Mouse (Mus musculus): ENCODE measurements around the gene Grm4.

Gene Grm4

GRCm38 (mm10) chr17:27520557-27520956 is 646 bp downstream of the Grm4 start:
- in situ Hi-C loops (cut with MboI; ENCODE audit: low pct_unique_long_range_greater_than_20kb in 1 of 2, low sequenced_read_pairs in 2 of 2, unreplicated experiment in 1 of 2) = loop anchor here (10.0 to 25.0 kb wide), 4 partner anchors 126 to 683 kb away; partner anchors contain the start of genes Nkx2-5 (in 2 of the 2) and Ip6k3 (in 1 of the 2)

- in situ Hi-C loops (cut with MboI; ENCODE audit: low pct_unique_long_range_greater_than_20kb in 1 of 2, low sequenced_read_pairs in 2 of 2, unreplicated experiment in 1 of 2) = loop anchor here (10.0 to 25.0 kb wide), 4 partner anchors 124 to 682 kb away; partner anchors contain the start of genes Nkx2-5 (in 2 of the 2) and Ip6k3 (in 1 of the 2)
Measured at GRCm38 (mm10) chr17:27518700-27519595, 2.3 kb downstream of the Grm4 start.

- in situ Hi-C loops (cut with MboI; ENCODE audit: low pct_unique_long_range_greater_than_20kb in 1 of 2, low sequenced_read_pairs in 2 of 2, unreplicated experiment in 1 of 2) = loop anchor here (10.0 to 25.0 kb wide), 4 partner anchors 123 to 681 kb away; partner anchors contain the start of genes Nkx2-5 (in 2 of the 2) and Ip6k3 (in 1 of the 2)
Measured at GRCm38 (mm10) chr17:27518296-27518695, 2.9 kb downstream of the Grm4 start.

GRCm38 (mm10) chr17:27513916-27514762 is 7.1 kb downstream of the Grm4 start:
- in situ Hi-C loops (cut with MboI; ENCODE audit: low pct_unique_long_range_greater_than_20kb in 1 of 2, low sequenced_read_pairs in 2 of 2, unreplicated experiment in 1 of 2) = loop anchor here (10.0 to 25.0 kb wide), 4 partner anchors 119 to 677 kb away; partner anchors contain the start of genes Nkx2-5 (in 2 of the 2) and Ip6k3 (in 1 of the 2)

GRCm38 (mm10) chr17:27513279-27513915 is 7.8 kb downstream of the Grm4 start:
- in situ Hi-C loops (cut with MboI; ENCODE audit: low pct_unique_long_range_greater_than_20kb in 1 of 2, low sequenced_read_pairs in 2 of 2, unreplicated experiment in 1 of 2) = loop anchor here (10.0 to 25.0 kb wide), 4 partner anchors 119 to 676 kb away; partner anchors contain the start of genes Nkx2-5 (in 2 of the 2) and Ip6k3 (in 1 of the 2)

GRCm38 (mm10) chr17:27512619-27513161 is 8.5 kb downstream of the Grm4 start:
- in situ Hi-C loops (cut with MboI; ENCODE audit: low pct_unique_long_range_greater_than_20kb in 1 of 2, low sequenced_read_pairs in 2 of 2, unreplicated experiment in 1 of 2) = loop anchor here (10.0 to 25.0 kb wide), 4 partner anchors 118 to 675 kb away; partner anchors contain the start of genes Nkx2-5 (in 2 of the 2) and Ip6k3 (in 1 of the 2)

GRCm38 (mm10) chr17:27511865-27512618 is 9.2 kb downstream of the Grm4 start:
- in situ Hi-C loops (cut with MboI; ENCODE audit: low pct_unique_long_range_greater_than_20kb in 1 of 2, low sequenced_read_pairs in 2 of 2, unreplicated experiment in 1 of 2) = loop anchor here (10.0 to 25.0 kb wide), 4 partner anchors 117 to 675 kb away; partner anchors contain the start of genes Nkx2-5 (in 2 of the 2) and Ip6k3 (in 1 of the 2)

- in situ Hi-C loops (cut with MboI; ENCODE audit: low pct_unique_long_range_greater_than_20kb in 1 of 2, low sequenced_read_pairs in 2 of 2, unreplicated experiment in 1 of 2) = loop anchor here (10.0 to 25.0 kb wide), 4 partner anchors 116 to 674 kb away; partner anchors contain the start of genes Nkx2-5 (in 2 of the 2) and Ip6k3 (in 1 of the 2)
Measured at GRCm38 (mm10) chr17:27511125-27511735, 10.0 kb downstream of the Grm4 start.

GRCm38 (mm10) chr17:27510258-27511124 is 10.7 kb downstream of the Grm4 start:
- in situ Hi-C loops (cut with MboI; ENCODE audit: low pct_unique_long_range_greater_than_20kb in 1 of 2, low sequenced_read_pairs in 2 of 2, unreplicated experiment in 1 of 2) = loop anchor here (10.0 to 25.0 kb wide), 4 partner anchors 116 to 673 kb away; partner anchors contain the start of genes Nkx2-5 (in 2 of the 2) and Ip6k3 (in 1 of the 2)

- in situ Hi-C loops (cut with MboI; ENCODE audit: low pct_unique_long_range_greater_than_20kb in 1 of 2, low sequenced_read_pairs in 2 of 2, unreplicated experiment in 1 of 2) = loop anchor here (25.0 kb wide), 2 partner anchors 347 to 672 kb away; partner anchors contain the start of genes Nkx2-5 (in 2 of the 2) and Ip6k3 (in 1 of the 2)
Measured at GRCm38 (mm10) chr17:27509056-27509455, 12.1 kb downstream of the Grm4 start.

GRCm38 (mm10) chr17:27508513-27508912 is 12.7 kb downstream of the Grm4 start:
- in situ Hi-C loops (cut with MboI; ENCODE audit: low pct_unique_long_range_greater_than_20kb in 1 of 2, low sequenced_read_pairs in 2 of 2, unreplicated experiment in 1 of 2) = loop anchor here (25.0 kb wide), 2 partner anchors 346 to 671 kb away; partner anchors contain the start of genes Nkx2-5 (in 2 of the 2) and Ip6k3 (in 1 of the 2)

GRCm38 (mm10) chr17:27508002-27508401 is 13.2 kb downstream of the Grm4 start:
- in situ Hi-C loops (cut with MboI; ENCODE audit: low pct_unique_long_range_greater_than_20kb in 1 of 2, low sequenced_read_pairs in 2 of 2, unreplicated experiment in 1 of 2) = loop anchor here (25.0 kb wide), 2 partner anchors 346 to 671 kb away; partner anchors contain the start of genes Nkx2-5 (in 2 of the 2) and Ip6k3 (in 1 of the 2)

- in situ Hi-C loops (cut with MboI; ENCODE audit: low pct_unique_long_range_greater_than_20kb in 1 of 2, low sequenced_read_pairs in 2 of 2, unreplicated experiment in 1 of 2) = loop anchor here (25.0 kb wide), 2 partner anchors 345 to 670 kb away; partner anchors contain the start of genes Nkx2-5 (in 2 of the 2) and Ip6k3 (in 1 of the 2)
Measured at GRCm38 (mm10) chr17:27507591-27507945, 13.6 kb downstream of the Grm4 start.

- in situ Hi-C loops (cut with MboI; ENCODE audit: low pct_unique_long_range_greater_than_20kb in 1 of 2, low sequenced_read_pairs in 2 of 2, unreplicated experiment in 1 of 2) = loop anchor here (25.0 kb wide), 2 partner anchors 345 to 670 kb away; partner anchors contain the start of genes Nkx2-5 (in 2 of the 2) and Ip6k3 (in 1 of the 2)
Measured at GRCm38 (mm10) chr17:27506871-27507590, 14.2 kb downstream of the Grm4 start.

Measured in mouse embryonic stem cell (cell line).